Mouse (Mus musculus) sigmoid colon, adult 10 weeks (tissue): ENCODE data around the gene Axdnd1. TPM values are rescaled to one million over a fixed set of nuclear protein-coding genes. Genes with fewer than 3 reads are reported as not detected.

ENCODE experiments used
- polyA plus RNA-seq: library from polyadenylated mRNA; stranded (reverse); fragments of 350-450 nt; fragmentation: Illumina TruSeq; extraction: RNeasy Lipid Tissue Mini Kit (QIAGEN cat#74804); gene quantifications from one replicate; pipeline ENCODE4 v1.2.3, GENCODE M21; 2014; ENCODE audit warnings: low read depth, low replicate concordance

Gene Axdnd1
- polyA plus RNA-seq = 2.2 TPM

DNA sequence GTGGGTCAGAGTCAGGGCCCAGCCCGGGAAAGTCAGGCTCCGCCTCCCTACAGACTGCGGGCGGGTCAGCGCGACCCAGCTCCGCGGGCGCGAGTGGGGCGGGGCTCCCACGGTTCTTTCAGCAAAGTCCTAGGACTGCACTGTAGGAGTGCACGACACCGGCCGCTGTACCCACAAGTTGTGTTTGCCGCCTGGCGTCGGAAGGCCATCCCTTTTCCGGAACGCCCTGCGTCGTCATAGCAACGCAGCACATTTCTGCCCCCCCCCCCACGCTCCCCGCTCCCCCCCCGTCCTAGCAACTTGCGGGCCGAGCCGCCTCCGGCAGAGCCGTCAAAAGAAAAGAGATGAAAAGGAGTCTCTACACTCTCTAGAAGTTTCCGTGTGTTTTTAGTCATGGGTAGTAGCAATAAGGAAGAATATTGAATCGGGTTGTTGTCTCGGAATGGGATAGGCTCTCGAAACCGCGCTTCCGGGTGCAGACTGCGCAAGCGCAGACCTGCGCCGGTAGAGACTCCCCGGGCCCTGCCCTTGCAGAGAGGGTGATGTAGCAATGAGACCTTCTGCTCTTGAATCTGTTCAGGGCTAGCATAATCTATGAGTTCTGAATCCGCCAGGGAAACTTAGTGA lies at the start of gene Axdnd1:
TSS of gene Axdnd1 (minus strand) at position 489 of the 627 bp plus-strand sequence.

DNA sequence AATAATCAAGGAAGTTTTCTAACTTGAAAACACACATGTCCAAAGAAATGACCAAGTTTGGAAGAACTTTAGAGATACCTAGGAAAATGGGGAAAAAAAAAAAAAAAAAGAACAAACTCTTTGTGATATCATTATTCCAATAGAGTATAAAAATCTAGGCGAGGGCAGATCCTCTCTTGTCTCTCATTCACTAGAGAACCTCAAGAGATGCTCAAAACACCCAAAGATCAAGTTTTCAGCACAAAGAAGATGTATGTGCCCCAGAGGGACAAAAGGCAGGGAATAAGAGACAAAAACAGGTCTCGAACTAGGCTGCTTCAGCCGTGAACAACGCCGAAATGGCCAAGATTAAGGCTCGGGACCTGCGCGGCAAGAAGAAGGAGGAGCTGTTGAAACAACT lies 55.2 kb downstream of the Axdnd1 start, which contains the start of gene Gm2000:
TSS of gene Gm2000 (plus strand) at position 301 of the 400 bp plus-strand sequence.

DNA sequence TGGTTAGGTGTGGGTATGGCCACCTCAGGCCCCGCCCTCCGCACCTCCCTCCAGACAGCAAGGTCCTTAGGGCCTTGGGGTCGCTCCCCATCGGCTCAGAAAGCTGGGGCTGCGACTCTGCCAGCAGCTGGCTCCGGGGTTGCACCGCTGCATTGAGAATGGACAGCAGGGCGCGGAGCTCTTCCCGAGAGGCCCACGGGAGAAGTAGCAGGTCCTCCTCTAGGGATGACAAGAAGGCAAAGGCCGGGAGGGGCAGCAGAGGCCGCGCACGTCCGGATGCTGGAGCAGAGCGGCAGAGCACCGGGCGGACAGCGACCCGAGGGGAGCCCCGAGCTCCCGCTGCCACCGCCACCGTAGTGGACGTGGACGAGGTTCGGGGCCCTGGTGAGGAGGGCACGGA lies 110.3 kb downstream of the Axdnd1 start, which contains the start of gene Nphs2:
TSS of gene Nphs2 (plus strand) at position 98 of the 400 bp plus-strand sequence.

DNA sequence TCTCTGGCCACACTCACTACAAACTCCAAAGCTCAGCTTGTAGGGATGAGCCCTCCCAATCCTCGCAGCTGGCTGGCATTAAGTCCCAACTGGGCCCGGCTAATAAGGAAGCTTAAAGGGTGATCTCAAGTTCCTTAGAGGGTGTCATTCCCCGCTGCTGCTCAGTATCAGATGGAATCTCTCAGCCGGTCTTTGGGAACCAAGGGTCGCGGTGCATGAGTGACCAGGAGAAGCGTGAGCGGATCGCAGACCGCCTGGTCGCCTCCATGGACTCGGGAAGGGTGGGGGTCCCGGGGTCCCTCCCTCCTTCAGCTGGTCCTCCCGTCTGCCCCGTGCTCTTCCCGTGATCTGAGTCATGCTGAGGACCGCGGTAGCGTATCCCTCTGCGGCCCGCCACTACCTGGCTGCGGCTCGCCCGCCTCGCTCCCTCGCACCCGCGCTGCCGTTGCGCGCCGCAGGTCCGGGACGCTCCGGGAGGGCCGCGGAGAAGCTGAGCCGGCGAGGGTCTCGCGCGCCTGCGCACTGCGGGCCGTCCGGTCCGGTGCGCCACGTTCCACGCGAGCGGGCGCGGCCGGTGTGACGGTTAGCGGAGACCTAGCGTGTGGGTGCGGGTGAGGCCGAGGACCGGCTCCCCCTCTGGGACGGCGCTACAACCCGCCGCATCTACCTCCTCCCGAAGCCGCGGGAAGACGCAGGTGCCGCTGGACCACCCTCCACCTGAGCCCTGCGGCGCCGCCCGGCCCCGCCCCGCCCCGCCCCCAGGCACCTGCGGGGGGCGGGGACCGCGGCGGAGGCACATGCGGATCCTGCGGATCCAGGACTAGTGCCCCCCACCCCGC lies 117.8 kb downstream of the Axdnd1 start, which contains the start of gene Tdrd5:
TSS of gene Tdrd5 (minus strand) at position 754 of the 839 bp plus-strand sequence.

Other genes starting within 250 kb of the Axdnd1 start
- 0.95 TPM for gene Fam163a, start 216.1 kb downstream of the Axdnd1 start, polyA plus RNA-seq
- 0.16 TPM for gene Tdrd5, start 117.5 kb downstream of the Axdnd1 start, polyA plus RNA-seq
- gene Nphs2, start 110.4 kb downstream of the Axdnd1 start, polyA plus RNA-seq = not detected
- gene Gm2000, start 55.1 kb downstream of the Axdnd1 start, polyA plus RNA-seq = 8.7 TPM
- gene Soat1, start 53.2 kb upstream of the Axdnd1 start, polyA plus RNA-seq = 84.2 TPM
- gene Gm10031, start 102.9 kb upstream of the Axdnd1 start, polyA plus RNA-seq = 5.3 TPM
- gene Abl2, start 137.6 kb upstream of the Axdnd1 start, polyA plus RNA-seq = 7.5 TPM